Mouse (Mus musculus) cerebellum, postnatal 10 days (tissue): Measurements from ENCODE around the gene Defb42.

Source experiments
- DNase-seq, 2 experiments: peaks; one replicate each; pipeline ENCODE4 v3.0.0; 2021; ENCODE audit warnings: mixed read lengths in 2 of 2

Gene Defb42

DNA sequence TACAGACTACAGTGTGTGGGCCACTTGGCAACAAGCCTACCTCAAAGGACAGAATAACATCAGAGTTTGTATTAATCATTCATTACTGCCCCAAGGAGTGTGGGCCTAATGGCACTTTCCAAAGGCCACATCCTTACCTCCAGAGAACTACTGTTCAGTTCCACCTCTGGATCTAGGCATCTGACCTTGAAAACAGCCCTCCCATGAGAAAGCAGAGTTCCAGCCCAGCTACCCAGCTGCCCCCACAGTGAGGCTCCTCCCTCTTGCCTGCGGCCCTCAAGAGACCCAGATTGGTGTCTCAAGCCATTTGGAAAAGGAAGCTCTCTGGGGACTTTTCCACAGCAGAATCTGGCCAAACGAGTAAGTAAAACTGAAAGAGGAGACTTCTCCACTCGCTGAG, at the start of gene Defb42:
TSS of gene Defb42 (plus strand) at position 301 of the 400 bp plus-strand sequence.
- no peak for DNase-seq

GRCm38 (mm10) chr14:62997777-62998176, 49.0 kb upstream of the Defb42 start, which contains the start of gene Defb47:
TSS of gene Defb47 (plus strand) at chr14:62998077.
- DNase-seq: no peak

GRCm38 (mm10) chr14:62998977-62999376, 47.8 kb upstream of the Defb42 start:
- no peak for DNase-seq

GRCm38 (mm10) chr14:63002588-63002987, 44.2 kb upstream of the Defb42 start:
- DNase-seq: no peak

DNA sequence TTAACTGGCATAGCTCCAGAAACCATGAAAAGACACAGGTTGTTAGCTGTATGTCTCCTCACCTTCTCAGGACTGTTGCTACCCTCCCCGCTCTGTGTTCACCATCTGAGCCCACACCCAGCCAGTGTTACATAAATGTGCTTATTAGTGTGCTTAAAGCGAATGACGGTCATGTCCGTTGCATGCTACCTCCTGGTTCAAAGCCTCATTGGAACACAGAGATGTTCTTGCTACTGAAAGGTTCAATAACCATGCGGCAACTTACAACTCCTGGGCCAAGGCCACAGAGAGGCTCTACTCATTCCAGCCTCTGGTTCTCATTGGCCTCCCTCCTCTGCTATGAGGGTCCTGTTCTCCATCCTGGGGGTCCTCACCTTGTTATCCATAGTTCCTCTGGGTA, 35.3 kb upstream of the Defb42 start, which contains the start of gene Defb43:
TSS of gene Defb43 (plus strand) at position 301 of the 400 bp plus-strand sequence.
- DNase-seq: no peak

DNA sequence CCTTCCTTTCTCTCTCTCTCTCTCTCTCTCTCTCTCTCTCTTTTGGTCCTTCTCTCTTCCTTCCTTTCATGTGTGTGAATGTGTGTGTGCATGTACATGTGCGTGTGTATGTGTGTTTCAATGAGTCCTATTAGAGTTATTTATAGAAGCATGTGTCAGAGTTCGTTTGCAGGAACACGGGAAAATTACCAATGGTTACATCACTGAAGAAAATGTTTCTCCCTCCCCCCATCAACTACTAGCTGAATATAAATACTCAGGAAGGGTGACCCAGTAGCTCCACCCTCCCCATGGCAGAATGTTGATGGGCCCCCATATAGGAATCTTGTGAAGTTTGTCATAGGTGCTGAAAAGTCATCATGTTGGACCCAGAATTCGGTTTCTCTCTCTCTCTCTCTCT, 33.7 kb upstream of the Defb42 start:
- no peak for DNase-seq

DNA sequence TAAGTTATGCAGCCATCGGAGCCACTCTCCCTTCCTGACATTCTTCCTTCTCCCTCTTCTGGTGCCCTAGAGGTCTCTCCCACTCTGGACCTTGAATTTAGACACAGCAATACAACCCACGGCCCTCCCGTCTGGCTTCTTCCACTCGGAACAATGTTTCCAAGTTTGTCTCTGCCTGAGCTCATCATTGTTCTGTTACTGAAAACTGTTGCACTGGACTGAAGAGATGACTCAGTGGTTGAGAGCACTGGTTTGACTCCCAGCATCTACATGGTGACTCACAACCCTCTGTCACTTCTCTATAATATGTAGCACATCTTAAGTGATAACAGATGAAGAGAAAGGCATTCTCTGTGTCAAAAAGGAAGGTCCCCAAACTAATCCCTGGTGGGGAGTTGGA, 32.1 kb upstream of the Defb42 start:
- no peak for DNase-seq

- no peak for DNase-seq
These were observed 26.2 kb upstream of the Defb42 start for GRCm38 (mm10) chr14:63020524-63021156.

- no peak for DNase-seq
These were observed 3.1 kb downstream of the Defb42 start, which contains the start of gene Defb30 for GRCm38 (mm10) chr14:63049910-63050370. TSS of gene Defb30 (minus strand) at chr14:63049960.

- DNase-seq: peak; percentile 77 to 83
These were observed 4.0 kb downstream of the Defb42 start for GRCm38 (mm10) chr14:63050769-63051168.

- DNase-seq: peak; percentile 92 to 93
These were observed 7.9 kb downstream of the Defb42 start for GRCm38 (mm10) chr14:63054729-63055128.

- no peak for DNase-seq
These were observed 13.6 kb downstream of the Defb42 start for GRCm38 (mm10) chr14:63060361-63060760.

GRCm38 (mm10) chr14:63062184-63062583, 15.4 kb downstream of the Defb42 start:
- no peak for DNase-seq

GRCm38 (mm10) chr14:63065391-63065790, 18.6 kb downstream of the Defb42 start:
- no peak for DNase-seq

GRCm38 (mm10) chr14:63066630-63067310, 20.0 kb downstream of the Defb42 start:
- DNase-seq: peak; percentile 84 to 90

DNA sequence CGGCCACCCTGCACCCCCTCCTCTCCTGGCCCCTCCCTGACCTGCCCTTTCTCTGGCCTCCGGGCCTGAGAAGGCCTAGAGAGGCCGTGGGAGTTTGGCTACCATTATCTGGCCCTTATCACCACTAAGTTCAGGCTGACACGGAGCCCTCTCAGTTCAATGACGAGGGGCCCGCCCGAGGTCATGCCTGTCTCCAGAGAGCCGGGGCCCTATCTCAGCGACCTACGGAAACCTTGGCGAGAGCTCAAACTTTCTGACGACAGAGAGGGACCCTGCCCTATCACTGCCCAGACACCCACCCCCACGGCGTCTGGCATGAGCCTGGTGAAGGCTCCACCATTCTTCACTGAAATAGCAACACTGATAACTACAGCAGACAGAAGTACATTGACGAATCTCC, 20.9 kb downstream of the Defb42 start:
- DNase-seq: no peak
